Mouse (Mus musculus): ENCODE data around the gene Ap1ar. TPM values are rescaled to one million over a fixed set of nuclear protein-coding genes. Genes with fewer than 3 reads are reported as not detected.

Ap1ar gene
- polyA plus RNA-seq, 1 experiment, result 69.3 TPM

DNA sequence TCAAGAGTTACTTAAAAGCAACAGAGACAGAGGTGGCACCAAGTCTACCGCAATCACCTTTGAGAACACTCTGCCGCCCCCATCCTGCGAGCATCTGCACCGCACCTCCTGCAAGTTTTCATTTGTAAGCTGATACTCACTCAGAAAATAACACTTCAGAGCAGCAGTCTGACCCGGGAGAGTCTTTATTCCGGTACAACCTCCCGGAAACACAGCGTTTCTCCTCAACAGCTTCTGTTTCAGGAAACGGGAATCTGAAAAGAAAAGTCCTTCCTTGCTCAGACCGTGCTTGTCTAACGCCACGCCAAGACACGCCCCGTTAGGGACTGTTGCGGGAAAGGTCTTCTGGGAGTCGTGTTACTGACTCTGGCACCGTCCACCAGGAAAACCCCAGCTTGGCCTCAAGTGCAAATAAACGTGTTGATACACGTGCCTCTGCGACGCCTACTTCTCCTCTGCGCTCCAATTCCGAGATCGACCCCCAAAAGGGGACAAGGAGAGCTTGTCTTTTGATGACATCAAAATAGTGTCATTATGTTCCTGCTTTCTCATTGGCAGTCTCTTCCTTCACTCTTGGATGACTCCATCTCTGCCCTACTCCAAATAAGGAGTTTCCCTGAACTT lies 57.2 kb downstream of the Ap1ar start, which contains the start of gene Alpk1:
Gene Alpk1 (minus strand): TSS at position 507 of the 624 bp plus-strand sequence.
- peak; percentile 57 for TF ChIP-seq CTCF (IDR thresholded peaks at IDR 0.05; ENCODE audit: borderline replicate concordance, extremely low read depth, insufficient read depth, insufficient read length)
- no peak for TF ChIP-seq POLR2A (IDR thresholded peaks at IDR 0.05; ENCODE audit: borderline replicate concordance, extremely low read depth, insufficient read depth, insufficient read length, poor library complexity, severe bottlenecking)
- DNase-seq (ENCODE audit: low read depth), result peak; percentile 73

- TF ChIP-seq CTCF (IDR thresholded peaks at IDR 0.05; ENCODE audit: borderline replicate concordance, extremely low read depth, insufficient read depth, insufficient read length) (no peak), POLR2A (IDR thresholded peaks at IDR 0.05; ENCODE audit: borderline replicate concordance, extremely low read depth, insufficient read depth, insufficient read length, poor library complexity, severe bottlenecking) (no peak)
- no peak for DNase-seq (ENCODE audit: low read depth)
These were observed 68.2 kb downstream of the Ap1ar start for GRCm38 (mm10) chr3:127769146-127769545.

GRCm38 (mm10) chr3:127765971-127766370 lies 71.4 kb downstream of the Ap1ar start:
- TF ChIP-seq CTCF (IDR thresholded peaks at IDR 0.05; ENCODE audit: borderline replicate concordance, extremely low read depth, insufficient read depth, insufficient read length), result no peak
- TF ChIP-seq POLR2A (IDR thresholded peaks at IDR 0.05; ENCODE audit: borderline replicate concordance, extremely low read depth, insufficient read depth, insufficient read length, poor library complexity, severe bottlenecking), result no peak
- DNase-seq (ENCODE audit: low read depth), result no peak

GRCm38 (mm10) chr3:127764541-127764940 lies 72.8 kb downstream of the Ap1ar start:
- DNase-seq (ENCODE audit: low read depth), result no peak
- TF ChIP-seq POLR2A (IDR thresholded peaks at IDR 0.05; ENCODE audit: borderline replicate concordance, extremely low read depth, insufficient read depth, insufficient read length, poor library complexity, severe bottlenecking) (no peak), CTCF (IDR thresholded peaks at IDR 0.05; ENCODE audit: borderline replicate concordance, extremely low read depth, insufficient read depth, insufficient read length) (peak; percentile 23; the same call in 1 of the 2 replicates)

GRCm38 (mm10) chr3:127763076-127763612 lies 74.2 kb downstream of the Ap1ar start:
- TF ChIP-seq CTCF (IDR thresholded peaks at IDR 0.05; ENCODE audit: borderline replicate concordance, extremely low read depth, insufficient read depth, insufficient read length) (peak; percentile 72), POLR2A (IDR thresholded peaks at IDR 0.05; ENCODE audit: borderline replicate concordance, extremely low read depth, insufficient read depth, insufficient read length, poor library complexity, severe bottlenecking) (no peak)

GRCm38 (mm10) chr3:127762403-127762802 lies 74.9 kb downstream of the Ap1ar start:
- no peak for DNase-seq (ENCODE audit: low read depth)

More at GRCm38 (mm10) chr3:127763076-127763612, 74.2 kb downstream of the Ap1ar start:
- peak; percentile 94 for DNase-seq (ENCODE audit: low read depth)

GRCm38 (mm10) chr3:127759212-127759611 lies 78.1 kb downstream of the Ap1ar start:
- peak; percentile 92 for DNase-seq (ENCODE audit: low read depth)
- TF ChIP-seq POLR2A (IDR thresholded peaks at IDR 0.05; ENCODE audit: borderline replicate concordance, extremely low read depth, insufficient read depth, insufficient read length, poor library complexity, severe bottlenecking) (no peak), CTCF (IDR thresholded peaks at IDR 0.05; ENCODE audit: borderline replicate concordance, extremely low read depth, insufficient read depth, insufficient read length) (peak; percentile 74; the same call in 1 of the 2 replicates)

More at GRCm38 (mm10) chr3:127762403-127762802, 74.9 kb downstream of the Ap1ar start:
- TF ChIP-seq CTCF (IDR thresholded peaks at IDR 0.05; ENCODE audit: borderline replicate concordance, extremely low read depth, insufficient read depth, insufficient read length), result no peak
- no peak for TF ChIP-seq POLR2A (IDR thresholded peaks at IDR 0.05; ENCODE audit: borderline replicate concordance, extremely low read depth, insufficient read depth, insufficient read length, poor library complexity, severe bottlenecking)

- DNase-seq (ENCODE audit: low read depth), result peak; percentile 69
These were observed 78.5 kb downstream of the Ap1ar start for GRCm38 (mm10) chr3:127758806-127759205.

GRCm38 (mm10) chr3:127757886-127758301 lies 79.4 kb downstream of the Ap1ar start:
- TF ChIP-seq CTCF (IDR thresholded peaks at IDR 0.05; ENCODE audit: borderline replicate concordance, extremely low read depth, insufficient read depth, insufficient read length) (no peak), POLR2A (IDR thresholded peaks at IDR 0.05; ENCODE audit: borderline replicate concordance, extremely low read depth, insufficient read depth, insufficient read length, poor library complexity, severe bottlenecking) (no peak)
- no peak for DNase-seq (ENCODE audit: low read depth)

More at GRCm38 (mm10) chr3:127758806-127759205, 78.5 kb downstream of the Ap1ar start:
- TF ChIP-seq POLR2A (IDR thresholded peaks at IDR 0.05; ENCODE audit: borderline replicate concordance, extremely low read depth, insufficient read depth, insufficient read length, poor library complexity, severe bottlenecking) (no peak), CTCF (IDR thresholded peaks at IDR 0.05; ENCODE audit: borderline replicate concordance, extremely low read depth, insufficient read depth, insufficient read length) (no peak)

Other genes with a start within 250 kb of the Ap1ar start
- 46.1 and 99.1 TPM in 2 replicates for gene Neurog2, start 204.4 kb downstream of the Ap1ar start, polyA plus RNA-seq (2012; rRNA removed)
- 2.2 and 2.6 TPM in 2 replicates for gene Alpk1, start 57.0 kb downstream of the Ap1ar start, polyA plus RNA-seq (2012; rRNA removed)
- gene Tifa, start 47.7 kb downstream of the Ap1ar start, polyA plus RNA-seq (2012; rRNA removed), result 2.5 and 3.0 TPM in 2 replicates
- gene Fam241a, start 58.8 kb upstream of the Ap1ar start, polyA plus RNA-seq (2012; rRNA removed), result 6.1 and 6.3 TPM in 2 replicates

Measured in brain, embryonic 14.5 days (tissue).